Mouse (Mus musculus): ENCODE data around the gene Klhl29.

GRCm38 (mm10) chr12:5244431-5245206, 130.9 kb downstream of the Klhl29 start:
- TF ChIP-seq CTCF (IDR thresholded peaks at IDR 0.05; ENCODE audit: control insufficient read depth, insufficient read depth, insufficient read length) = no peak
- no peak for TF ChIP-seq MYOD1 (IDR thresholded peaks at IDR 0.05; ENCODE audit: control insufficient read depth, insufficient read length, low read depth)
- no peak for TF ChIP-seq MYOG (IDR thresholded peaks at IDR 0.05; ENCODE audit: control insufficient read depth, extremely low read depth, insufficient read length)

All from C2C12 (cell line).